Mouse (Mus musculus) liver, embryonic 15.5 days (tissue): ENCODE data around the gene Anapc15-ps. TPM values are rescaled to one million over a fixed set of nuclear protein-coding genes. Genes with fewer than 3 reads are reported as not detected.

ENCODE experiments used
- ATAC-seq: fragments of 200-750 bp; cut with Nextera tagmentation; 2 replicates; pipeline ENCODE4 v1.8.0; 2017; ENCODE audit warnings: moderate number of reproducible peaks, mild to moderate bottlenecking, moderate library complexity; ENCODE audit not compliant: insufficient read depth
- H3K27ac ChIP-seq: fragments of 300-500 bp; sonication (generic); replicated peaks from 2 replicates; pipeline ENCODE4 v1.5.1; 2015; ENCODE audit warnings: mild to moderate bottlenecking, inconsistent platforms
- H3K27me3 ChIP-seq: fragments of 300-500 bp; sonication (generic); 2 replicates; pipeline ENCODE4 v1.6.1; 2015; ENCODE audit warnings: mild to moderate bottlenecking, inconsistent platforms
- H3K36me3 ChIP-seq: fragments of 300-500 bp; sonication (generic); replicated peaks from 2 replicates; pipeline ENCODE4 v1.6.1; 2015; ENCODE audit warnings: moderate library complexity, mild to moderate bottlenecking, inconsistent platforms
- H3K4me1 ChIP-seq: fragments of 300-500 bp; sonication (generic); replicated peaks from 2 replicates; pipeline ENCODE4 v1.6.1; 2015; ENCODE audit warnings: inconsistent platforms
- H3K4me2 ChIP-seq: fragments of 300-500 bp; sonication (generic); 2 replicates; pipeline ENCODE4 v1.6.1; 2015; ENCODE audit warnings: moderate library complexity, mild to moderate bottlenecking, inconsistent platforms
- H3K4me3 ChIP-seq: fragments of 300-500 bp; sonication (generic); replicated peaks from 2 replicates; pipeline ENCODE4 v1.5.1; 2015; ENCODE audit warnings: mild to moderate bottlenecking, inconsistent platforms
- H3K9ac ChIP-seq: fragments of 300-500 bp; sonication (generic); 2 replicates; pipeline ENCODE4 v1.6.1; 2015; ENCODE audit warnings: moderate library complexity, mild to moderate bottlenecking, inconsistent platforms
- H3K9me3 ChIP-seq: fragments of 300-500 bp; sonication (generic); replicated peaks from 2 replicates; pipeline ENCODE4 v1.6.1; 2016; ENCODE audit warnings: inconsistent platforms
- WGBS: fragments of 180-500 bp; shearing (Covaris S2); methylation state at CpG from one replicate; pipeline ENCODE4 v1.1.7; 2015; ENCODE audit warnings: mixed read lengths; ENCODE audit not compliant: insufficient replicate concordance; 5-methylcytosine and 5-hydroxymethylcytosine counted together
- polyA plus RNA-seq: library from polyadenylated mRNA; unstranded; fragments of >200 nt; fragmentation: Nextera tagmentation; extraction: Ambion mirVana; gene quantifications from 2 replicates; pipeline ENCODE4 v1.2.1, GENCODE M21; 2015

Anapc15-ps gene
- polyA plus RNA-seq, 1 experiment from 2014 or later = not detected

DNA sequence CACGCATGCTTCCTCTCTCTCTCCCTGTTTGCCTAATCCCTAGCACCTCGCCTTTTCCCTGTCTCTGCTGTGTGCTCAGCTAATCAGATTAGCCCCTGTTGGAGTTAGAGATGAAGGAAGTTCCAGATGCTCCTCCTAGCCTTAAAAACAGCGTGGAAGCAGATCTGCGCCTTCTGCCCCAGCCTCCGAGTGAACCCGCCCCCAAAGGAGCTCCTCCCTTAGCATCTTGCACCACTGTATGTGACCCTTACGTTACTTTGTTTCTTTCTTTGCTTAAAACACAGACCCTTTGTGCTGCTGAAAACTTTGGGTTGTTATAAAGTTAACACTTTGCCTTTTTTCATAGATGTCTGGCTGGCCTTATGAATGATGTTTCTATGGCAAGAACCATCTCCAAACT lies 15.8 kb upstream of the Anapc15-ps start:
- Histone ChIP-seq H3K4me3 (no peak overlapping the region), H3K4me1 (peaks cover 8% of the 10 kb centered on the region), H3K27me3 (no peaks in the 10 kb centered on the region), H3K36me3 (no peaks in the 10 kb centered on the region), H3K27ac (no peak overlapping the region), H3K9ac (no peak overlapping the region), H3K9me3 (no peaks in the 10 kb centered on the region), H3K4me2 (no peak overlapping the region)
- no peak for ATAC-seq
- WGBS = 71% methylated on average over 7 of the region's 7 CpGs

DNA sequence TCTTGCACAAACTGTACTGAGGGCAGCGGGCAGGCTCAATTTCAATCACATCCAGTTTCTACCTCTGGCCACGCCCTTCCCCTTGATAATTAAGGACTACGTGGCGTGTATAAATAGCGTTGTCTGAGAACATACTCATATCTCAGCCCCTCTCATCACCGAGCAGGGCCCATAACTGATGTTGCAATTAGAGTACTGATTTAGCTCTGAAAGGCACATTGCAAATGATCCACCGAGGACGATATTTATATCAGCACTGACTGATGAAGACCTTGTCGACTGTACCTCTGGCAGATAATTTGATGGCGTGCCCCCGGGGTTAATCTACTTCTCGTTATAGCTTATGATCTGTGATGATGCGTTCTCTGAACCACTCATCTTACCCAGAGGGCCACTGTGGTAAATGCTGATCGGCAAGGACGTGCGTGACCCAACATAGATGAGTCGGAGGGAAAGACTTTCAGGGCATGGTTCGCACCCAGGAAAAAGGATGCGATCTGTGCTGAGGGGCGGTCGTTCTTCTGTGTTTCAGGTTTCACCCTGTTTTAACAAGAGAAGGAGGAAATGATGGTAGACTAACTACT lies 14.4 kb upstream of the Anapc15-ps start:
- H3K36me3 ChIP-seq = no peaks in the 10 kb centered on the region
- WGBS = 68% methylated on average over 21 of the region's 21 CpGs
- no peak overlapping the region for H3K4me2 ChIP-seq
- H3K9ac ChIP-seq = no peak overlapping the region
- H3K9me3 ChIP-seq = no peaks in the 10 kb centered on the region
- H3K27ac ChIP-seq = no peak overlapping the region
- H3K27me3 ChIP-seq = no peaks in the 10 kb centered on the region
- no peak overlapping the region for H3K4me3 ChIP-seq
- ATAC-seq = no peak
- peaks cover 8% of the 10 kb centered on the region for H3K4me1 ChIP-seq

DNA sequence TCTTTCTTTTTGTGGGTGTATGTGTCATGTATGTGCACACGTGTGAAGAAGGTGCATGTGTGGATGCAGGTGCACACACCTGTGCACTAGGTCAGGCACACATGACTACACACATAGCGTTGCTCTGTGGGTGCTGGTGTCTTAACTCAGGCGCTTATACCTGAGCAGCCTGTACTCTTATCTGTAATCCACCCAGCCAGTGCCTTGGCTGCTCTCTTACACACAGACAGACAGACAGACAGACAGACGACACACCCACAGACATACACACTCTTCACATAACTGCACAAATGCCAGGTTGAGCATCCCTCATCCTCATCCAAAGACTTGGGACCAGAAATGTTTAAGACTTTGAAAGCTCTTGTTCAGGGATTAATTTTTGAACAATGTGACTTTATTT lies 12.8 kb upstream of the Anapc15-ps start:
- Histone ChIP-seq H3K4me1 (peaks cover 8% of the 10 kb centered on the region), H3K4me3 (no peak overlapping the region)
- WGBS = 57% methylated on average over 4 of the region's 4 CpGs

DNA sequence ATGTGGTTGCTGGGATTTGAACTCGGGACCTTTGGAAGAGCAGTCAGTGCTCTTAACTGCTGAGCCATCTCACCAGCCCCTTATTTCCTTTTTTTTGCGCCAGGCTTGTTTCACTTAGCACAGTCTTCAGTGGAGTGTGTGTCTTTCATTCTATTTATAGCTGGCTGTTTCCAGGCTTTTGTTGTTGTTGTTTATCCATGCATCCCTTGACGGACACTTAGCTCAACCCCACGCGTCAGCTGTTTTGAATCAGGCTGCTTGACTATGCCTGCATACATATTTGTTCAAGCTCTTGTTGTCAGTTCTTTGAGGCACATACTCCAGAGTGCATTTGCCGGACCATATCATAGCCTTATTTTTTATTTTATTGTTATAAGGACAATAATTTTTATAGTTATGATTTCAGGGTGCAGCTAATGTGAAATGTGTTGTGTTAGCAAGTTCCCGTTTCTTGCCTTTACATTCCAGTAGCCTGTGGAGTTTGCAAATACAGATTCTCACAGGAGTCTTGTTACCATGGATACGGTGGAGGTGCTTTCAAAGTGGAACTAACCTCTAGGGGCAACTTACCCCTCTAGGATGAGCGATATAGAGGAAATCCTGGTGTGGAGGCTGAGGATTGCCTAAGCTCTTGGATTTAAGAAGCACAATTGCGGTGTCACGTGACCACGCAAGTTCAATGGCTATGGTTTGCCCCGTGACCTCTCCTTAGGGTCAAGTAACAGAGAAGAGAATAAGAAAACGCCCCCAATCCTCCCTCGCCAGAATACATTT lies 11.7 kb upstream of the Anapc15-ps start:
- Histone ChIP-seq H3K27ac (no peak overlapping the region), H3K4me1 (peaks cover 16% of the 10 kb centered on the region), H3K27me3 (no peaks in the 10 kb centered on the region), H3K9ac (no peak overlapping the region), H3K9me3 (no peaks in the 10 kb centered on the region), H3K4me2 (no peak overlapping the region), H3K4me3 (no peak overlapping the region), H3K36me3 (no peaks in the 10 kb centered on the region)
- 33% methylated on average over 15 of the region's 15 CpGs for WGBS
- ATAC-seq = no peak

More for the DNA sequence above, 12.8 kb upstream of the Anapc15-ps start:
- no peaks in the 10 kb centered on the region for H3K36me3 ChIP-seq
- ATAC-seq = no peak
- no peak overlapping the region for H3K9ac ChIP-seq
- H3K9me3 ChIP-seq = no peaks in the 10 kb centered on the region
- H3K27me3 ChIP-seq = no peaks in the 10 kb centered on the region
- no peak overlapping the region for H3K4me2 ChIP-seq
- H3K27ac ChIP-seq = no peak overlapping the region

DNA sequence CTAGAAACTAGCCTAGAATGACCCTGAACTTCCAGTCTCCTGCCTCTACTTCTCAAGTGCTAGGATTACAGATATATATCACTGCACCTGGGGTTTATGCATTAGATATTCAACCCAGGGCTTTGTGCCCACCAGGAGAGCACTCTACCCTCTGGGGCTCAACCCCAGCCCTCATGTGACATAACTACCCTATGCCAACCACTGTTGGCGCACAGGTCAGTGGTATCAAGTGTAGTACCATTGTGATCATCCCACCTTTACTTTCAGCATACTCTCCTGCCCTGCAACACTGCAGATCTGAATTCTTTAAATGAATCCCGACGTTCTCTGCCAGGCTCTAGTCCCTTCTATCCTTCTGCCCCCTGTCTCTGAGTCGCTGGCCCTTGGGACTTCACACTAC lies 11.0 kb upstream of the Anapc15-ps start:
- no peak overlapping the region for H3K9ac ChIP-seq
- no peak overlapping the region for H3K4me3 ChIP-seq
- H3K27me3 ChIP-seq = no peaks in the 10 kb centered on the region
- no peak overlapping the region for H3K27ac ChIP-seq
- no peaks in the 10 kb centered on the region for H3K36me3 ChIP-seq
- H3K4me2 ChIP-seq = no peak overlapping the region
- H3K4me1 ChIP-seq = peaks cover 16% of the 10 kb centered on the region; the same call in 1 of the 2 replicates
- WGBS = 67% methylated on average over 4 of the region's 4 CpGs
- ATAC-seq = no peak
- H3K9me3 ChIP-seq = no peaks in the 10 kb centered on the region

DNA sequence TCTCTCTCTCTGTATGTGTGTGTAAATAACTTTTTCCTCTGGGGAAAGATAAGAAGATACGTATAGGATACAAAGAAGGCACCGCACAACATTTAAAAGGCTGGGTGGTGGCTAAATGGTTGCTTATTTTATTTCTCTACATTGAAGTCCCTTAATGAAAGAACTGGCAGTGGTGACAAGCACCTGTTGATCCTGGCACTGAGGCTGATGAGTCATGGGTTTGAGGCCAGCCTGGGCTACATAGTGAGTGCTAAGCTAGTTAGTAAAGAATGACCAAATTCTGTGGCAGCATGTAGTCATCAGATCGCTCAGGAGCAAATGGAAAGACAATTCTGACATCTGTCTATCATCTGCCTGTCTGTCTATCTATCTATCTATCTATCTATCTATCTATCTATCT lies 10.5 kb upstream of the Anapc15-ps start:
- Histone ChIP-seq H3K27me3 (no peaks in the 10 kb centered on the region; the same call in 1 of the 2 replicates), H3K9ac (no peak overlapping the region), H3K27ac (no peak overlapping the region), H3K4me2 (no peak overlapping the region), H3K36me3 (no peaks in the 10 kb centered on the region), H3K9me3 (no peaks in the 10 kb centered on the region), H3K4me1 (peaks cover 21% of the 10 kb centered on the region), H3K4me3 (no peak overlapping the region)
- WGBS = 80% methylated on average over 3 of the region's 3 CpGs
- no peak for ATAC-seq

DNA sequence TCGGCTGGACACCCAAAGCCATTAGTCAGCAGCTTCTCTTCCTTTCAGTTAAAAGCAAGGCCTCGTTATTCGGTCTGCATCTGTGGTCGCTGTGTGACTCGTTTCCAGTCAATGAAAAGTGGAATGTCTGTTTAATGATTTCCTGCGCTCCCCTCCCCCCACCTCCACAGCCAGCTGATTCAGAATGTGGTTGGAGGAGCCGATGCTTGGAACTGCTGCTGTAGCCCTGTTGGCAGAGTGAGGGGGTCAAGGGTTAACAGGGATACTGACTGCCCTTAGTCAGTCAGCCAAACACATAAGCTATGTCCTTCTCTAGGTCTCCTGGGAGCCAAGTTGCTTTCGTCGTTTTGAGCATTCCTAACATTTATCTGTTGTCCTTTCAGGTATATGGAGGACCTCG lies 9.7 kb upstream of the Anapc15-ps start:
- ATAC-seq = peak; percentile 26; the same call in 1 of the 2 replicates
- no peak overlapping the region for H3K27ac ChIP-seq
- peaks cover 29% of the 10 kb centered on the region for H3K4me1 ChIP-seq

DNA sequence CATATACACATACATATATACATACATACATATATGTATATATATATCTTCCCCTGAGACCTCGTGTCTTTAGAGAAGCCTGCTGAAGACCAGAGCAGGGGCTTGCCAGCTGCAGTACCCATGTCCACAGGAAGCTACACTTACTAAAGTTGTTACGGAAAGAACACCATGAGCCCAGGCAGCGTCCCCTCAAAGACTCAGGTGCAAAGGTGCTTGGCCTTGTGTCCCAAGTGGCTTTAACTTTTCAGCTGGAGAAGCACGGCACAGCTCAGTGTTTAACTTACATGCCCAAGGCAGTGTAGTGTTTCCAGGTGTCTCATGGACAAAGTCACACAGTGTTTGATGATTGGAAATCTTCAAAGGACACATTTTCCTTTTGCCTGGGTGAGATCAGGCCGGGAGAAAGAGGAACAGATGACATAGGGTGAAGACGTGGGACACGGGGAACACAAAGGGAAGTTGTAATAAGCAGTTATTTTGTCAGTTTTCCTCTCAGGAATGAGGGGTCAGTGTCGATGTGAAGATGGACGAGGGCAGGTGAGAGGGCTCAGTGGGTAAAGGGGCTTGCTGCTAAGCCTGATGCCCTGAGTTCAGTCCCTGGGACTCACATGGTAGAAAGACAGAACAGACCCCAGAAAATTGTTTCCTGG lies 9.0 kb upstream of the Anapc15-ps start:
- no peak overlapping the region for H3K9ac ChIP-seq

More for the DNA sequence above, 9.7 kb upstream of the Anapc15-ps start:
- Histone ChIP-seq H3K4me2 (no peak overlapping the region), H3K9ac (no peak overlapping the region), H3K36me3 (no peaks in the 10 kb centered on the region), H3K9me3 (no peaks in the 10 kb centered on the region), H3K4me3 (no peak overlapping the region), H3K27me3 (peaks cover 2% of the 10 kb centered on the region)
- 40% methylated on average over 10 of the region's 10 CpGs for WGBS

DNA sequence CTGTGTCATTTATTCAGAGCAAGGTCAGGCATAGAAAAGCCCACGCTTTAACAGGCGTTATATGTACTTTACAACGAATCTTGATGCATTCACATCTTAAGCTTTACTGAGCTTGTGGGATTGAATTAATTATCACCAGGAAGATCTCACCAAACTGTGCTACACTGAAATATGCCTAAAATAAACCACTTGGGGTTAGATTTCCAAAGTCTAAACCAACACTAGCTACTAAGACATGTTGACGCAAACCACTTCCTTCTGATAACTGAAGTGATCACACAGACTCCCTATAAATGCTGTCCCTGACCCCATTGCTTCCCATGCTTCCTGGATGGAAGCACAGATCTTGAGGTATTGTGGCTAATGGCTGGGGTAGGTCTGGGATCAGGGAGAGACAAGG lies 8.2 kb upstream of the Anapc15-ps start:
- H3K27me3 ChIP-seq = peaks cover 6% of the 10 kb centered on the region
- H3K4me3 ChIP-seq = no peak overlapping the region
- peaks cover 42% of the 10 kb centered on the region for H3K4me1 ChIP-seq
- ATAC-seq = no peak
- H3K9ac ChIP-seq = no peak overlapping the region
- 0 out of 2 replicates have a peak overlapping the region, but pooled peaks have one; percentile 4 for H3K27ac ChIP-seq
- no peaks in the 10 kb centered on the region for H3K9me3 ChIP-seq
- peak overlapping the region; percentile 42 for H3K4me2 ChIP-seq
- no peaks in the 10 kb centered on the region for H3K36me3 ChIP-seq
- 51% methylated on average over 4 of the region's 4 CpGs for WGBS

More for the DNA sequence above, 9.0 kb upstream of the Anapc15-ps start:
- Histone ChIP-seq H3K4me1 (peaks cover 36% of the 10 kb centered on the region), H3K36me3 (no peaks in the 10 kb centered on the region), H3K27me3 (peaks cover 6% of the 10 kb centered on the region), H3K9me3 (no peaks in the 10 kb centered on the region), H3K27ac (no peak overlapping the region), H3K4me2 (no peak overlapping the region), H3K4me3 (no peak overlapping the region)
- WGBS = 42% methylated on average over 9 of the region's 9 CpGs
- no peak for ATAC-seq

DNA sequence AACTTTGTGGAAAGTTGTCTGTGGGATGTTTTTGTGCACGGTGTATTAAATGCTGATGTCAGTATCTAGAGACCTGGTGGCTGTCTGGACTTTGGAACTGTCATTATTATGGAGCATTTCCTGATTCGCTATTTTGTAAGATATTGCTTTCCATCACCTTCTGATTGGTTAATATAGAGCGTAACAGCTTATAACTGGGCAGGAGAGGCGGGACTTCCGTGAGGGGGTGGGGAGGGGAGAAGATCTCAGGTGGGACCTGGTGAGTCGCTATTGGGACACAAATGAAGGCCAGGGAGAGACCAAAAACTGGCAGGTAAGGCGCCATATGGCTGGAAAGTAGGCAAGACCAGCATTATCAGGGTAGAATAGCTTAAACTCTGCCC lies 7.8 kb upstream of the Anapc15-ps start:
- no peak overlapping the region for H3K9ac ChIP-seq
- ATAC-seq = peak; percentile 42
- H3K4me1 ChIP-seq = peaks cover 42% of the 10 kb centered on the region
- peak overlapping the region; percentile 23 for H3K4me3 ChIP-seq
- H3K4me2 ChIP-seq = peak overlapping the region; percentile 42
- H3K36me3 ChIP-seq = no peaks in the 10 kb centered on the region
- H3K27me3 ChIP-seq = peaks cover 6% of the 10 kb centered on the region
- H3K27ac ChIP-seq = peak overlapping the region; percentile 62; the same call in 1 of the 2 replicates
- no peaks in the 10 kb centered on the region for H3K9me3 ChIP-seq
- 46% methylated on average over 7 of the region's 7 CpGs for WGBS
